Mouse (Mus musculus) embryonic facial prominence, embryonic 10.5 days (tissue): ENCODE results near the gene Numa1. TPM values are rescaled to one million over a fixed set of nuclear protein-coding genes. Genes with fewer than 3 reads are reported as not detected.
"Not testable (repeated sequence)": the region's sequence is repeated elsewhere in the genome, so short reads cannot be mapped to it uniquely, and the experiment has no call there.

ENCODE experiments used
- DNase-seq: peaks from one replicate; pipeline ENCODE4 v3.0.0-alpha.2; 2017; ENCODE audit warnings: low spot score
- H3K27ac ChIP-seq: fragments of 300-500 bp; sonication (generic); replicated peaks from 2 replicates; pipeline ENCODE4 v1.5.1; 2016; ENCODE audit warnings: mild to moderate bottlenecking
- H3K27me3 ChIP-seq: fragments of 300-500 bp; sonication (generic); replicated peaks from 2 replicates; pipeline ENCODE4 v1.6.1; 2016; ENCODE audit warnings: low read depth, mild to moderate bottlenecking; ENCODE audit not compliant: poor library complexity, severe bottlenecking
- H3K36me3 ChIP-seq: fragments of 300-500 bp; sonication (generic); replicated peaks from 2 replicates; pipeline ENCODE4 v1.6.1; 2016; ENCODE audit warnings: mild to moderate bottlenecking, moderate library complexity
- H3K4me1 ChIP-seq: fragments of 300-500 bp; sonication (generic); 2 replicates; pipeline ENCODE4 v1.6.1; 2016
- H3K4me3 ChIP-seq: fragments of 300-500 bp; sonication (generic); 2 replicates; pipeline ENCODE4 v1.5.1; 2016; ENCODE audit warnings: mild to moderate bottlenecking, moderate library complexity
- H3K9me3 ChIP-seq: fragments of 300-500 bp; sonication (generic); 2 replicates; pipeline ENCODE4 v1.6.1; 2016; ENCODE audit warnings: mild to moderate bottlenecking
- WGBS: fragments of 180-500 bp; shearing (Covaris S2); methylation state at CpG from one replicate; pipeline ENCODE4 v1.1.7; 2016; 5-methylcytosine and 5-hydroxymethylcytosine counted together
- polyA plus RNA-seq: library from polyadenylated mRNA; unstranded; fragments of >200 nt; fragmentation: Nextera tagmentation; extraction: Ambion mirVana; gene quantifications from 2 replicates; pipeline ENCODE4 v1.2.1, GENCODE M21; 2016

Gene Numa1
- polyA plus RNA-seq, 1 experiment from 2014 or later, result 113 TPM

- no peak for DNase-seq
- Histone ChIP-seq H3K36me3 (peaks cover 100% of the 10 kb centered on the region), H3K9me3 (no peaks in the 10 kb centered on the region), H3K4me3 (no peak overlapping the region), H3K4me1 (no peaks in the 10 kb centered on the region), H3K27me3 (no peaks in the 10 kb centered on the region), H3K27ac (no peak overlapping the region)
- 91% methylated on average over 26 of the region's 26 CpGs for WGBS
Measured at GRCm38 (mm10) chr7:102000921-102001630, 67.2 kb downstream of the Numa1 start.

DNA sequence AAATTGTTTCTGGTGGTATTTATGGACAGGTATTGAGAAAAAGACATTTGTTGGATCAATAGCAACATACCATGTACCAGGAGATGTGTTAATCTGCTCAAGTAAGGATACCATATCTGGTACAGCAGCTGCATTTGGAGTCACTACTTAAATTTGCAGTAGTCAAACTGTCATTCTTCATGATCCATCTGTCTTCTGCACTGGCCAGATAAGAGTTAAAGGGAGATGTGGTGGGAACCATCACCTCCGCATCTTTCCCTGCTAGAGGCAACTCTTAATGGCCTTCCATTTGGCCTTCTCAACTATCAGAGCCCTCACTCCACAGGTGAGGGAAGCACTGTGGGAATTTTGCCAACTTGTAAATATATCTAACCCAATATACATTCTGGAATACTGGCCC, 72.6 kb downstream of the Numa1 start:
- no peak overlapping the region for H3K4me3 ChIP-seq
- no peaks in the 10 kb centered on the region for H3K9me3 ChIP-seq
- H3K27ac ChIP-seq, result no peak overlapping the region
- H3K27me3 ChIP-seq, result no peaks in the 10 kb centered on the region
- H3K36me3 ChIP-seq, result peaks cover 100% of the 10 kb centered on the region
- H3K4me1 ChIP-seq, result no peaks in the 10 kb centered on the region
- DNase-seq, result no peak
- 90% methylated on average over 1 of the region's 1 CpGs for WGBS

GRCm38 (mm10) chr7:102011855-102012254, 77.9 kb downstream of the Numa1 start:
- no peak overlapping the region for H3K27ac ChIP-seq
- DNase-seq, result no peak
- no peaks in the 10 kb centered on the region for H3K4me1 ChIP-seq
- no peaks in the 10 kb centered on the region for H3K9me3 ChIP-seq
- no peaks in the 10 kb centered on the region for H3K27me3 ChIP-seq
- peaks cover 100% of the 10 kb centered on the region for H3K36me3 ChIP-seq
- WGBS, result 94% methylated on average over 9 of the region's 9 CpGs
- H3K4me3 ChIP-seq, result no peak overlapping the region

GRCm38 (mm10) chr7:102013416-102013815, 79.5 kb downstream of the Numa1 start:
- Histone ChIP-seq H3K4me3 (no peak overlapping the region), H3K27me3 (no peaks in the 10 kb centered on the region), H3K4me1 (no peaks in the 10 kb centered on the region), H3K9me3 (no peaks in the 10 kb centered on the region), H3K36me3 (peaks cover 100% of the 10 kb centered on the region), H3K27ac (no peak overlapping the region)
- WGBS, result 91% methylated on average over 8 of the region's 8 CpGs
- DNase-seq, result no peak

DNA sequence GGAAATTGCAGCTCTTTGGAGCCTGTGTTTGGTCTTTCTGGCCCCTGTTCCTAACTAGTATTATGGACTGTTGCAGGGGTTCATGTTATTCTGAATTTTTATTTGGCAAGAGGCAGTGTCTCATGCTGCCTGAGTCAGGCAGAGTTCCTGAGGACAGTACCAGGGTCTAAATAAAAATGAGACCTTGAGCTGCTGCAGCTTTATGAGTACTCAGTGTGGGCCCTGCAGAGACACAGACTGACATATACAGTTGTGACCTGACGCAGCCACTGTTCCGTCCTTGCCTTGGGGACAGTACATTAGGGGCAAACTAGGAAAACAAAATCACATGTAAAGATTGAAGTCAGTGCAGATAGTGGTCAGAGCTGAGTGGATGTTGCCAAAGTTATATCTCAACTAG, 81.1 kb downstream of the Numa1 start:
- WGBS, result 90% methylated on average over 2 of the region's 2 CpGs
- H3K27ac ChIP-seq, result no peak overlapping the region
- H3K36me3 ChIP-seq, result peaks cover 100% of the 10 kb centered on the region
- H3K4me1 ChIP-seq, result no peaks in the 10 kb centered on the region
- no peak for DNase-seq
- no peaks in the 10 kb centered on the region for H3K9me3 ChIP-seq
- H3K4me3 ChIP-seq, result no peak overlapping the region
- no peaks in the 10 kb centered on the region for H3K27me3 ChIP-seq

- 84% methylated on average over 4 of the region's 4 CpGs for WGBS
- H3K36me3 ChIP-seq, result peaks cover 100% of the 10 kb centered on the region
Measured at GRCm38 (mm10) chr7:102016936-102017335, 83.0 kb downstream of the Numa1 start.

DNA sequence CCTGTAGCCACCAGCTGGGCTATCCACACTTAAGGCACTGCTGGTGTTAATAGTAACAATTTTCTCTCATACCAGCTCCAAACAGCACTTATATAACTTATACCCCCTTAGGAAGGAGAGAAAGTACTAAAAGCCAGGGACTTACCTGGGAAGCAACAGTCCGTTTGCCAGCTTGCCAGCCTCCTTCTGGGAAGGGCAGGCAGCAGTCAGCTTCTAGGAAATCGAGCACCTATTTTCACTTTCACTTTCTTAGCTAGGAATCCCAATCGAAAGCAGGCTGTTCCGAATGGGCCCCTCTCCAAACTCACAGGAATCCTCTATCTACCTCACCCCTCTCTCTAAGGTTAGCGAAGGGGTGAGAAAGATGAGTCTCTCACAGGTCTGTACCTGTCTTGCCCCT, 83.5 kb downstream of the Numa1 start:
- Histone ChIP-seq H3K36me3 (peaks cover 100% of the 10 kb centered on the region), H3K4me3 (no peak overlapping the region), H3K27me3 (no peaks in the 10 kb centered on the region), H3K27ac (no peak overlapping the region), H3K4me1 (no peaks in the 10 kb centered on the region), H3K9me3 (no peaks in the 10 kb centered on the region)
- no peak for DNase-seq
- WGBS, result 87% methylated on average over 5 of the region's 5 CpGs

More at GRCm38 (mm10) chr7:102016936-102017335, 83.0 kb downstream of the Numa1 start:
- no peaks in the 10 kb centered on the region for H3K27me3 ChIP-seq
- no peaks in the 10 kb centered on the region for H3K4me1 ChIP-seq
- H3K9me3 ChIP-seq, result no peaks in the 10 kb centered on the region
- DNase-seq, result no peak
- no peak overlapping the region for H3K27ac ChIP-seq
- no peak overlapping the region for H3K4me3 ChIP-seq

GRCm38 (mm10) chr7:102018034-102018433, 84.1 kb downstream of the Numa1 start:
- Histone ChIP-seq H3K9me3 (no peaks in the 10 kb centered on the region), H3K36me3 (peaks cover 100% of the 10 kb centered on the region), H3K4me3 (no peak overlapping the region), H3K27ac (no peak overlapping the region), H3K4me1 (no peaks in the 10 kb centered on the region), H3K27me3 (no peaks in the 10 kb centered on the region)
- 86% methylated on average over 7 of the region's 7 CpGs for WGBS
- no peak for DNase-seq

DNA sequence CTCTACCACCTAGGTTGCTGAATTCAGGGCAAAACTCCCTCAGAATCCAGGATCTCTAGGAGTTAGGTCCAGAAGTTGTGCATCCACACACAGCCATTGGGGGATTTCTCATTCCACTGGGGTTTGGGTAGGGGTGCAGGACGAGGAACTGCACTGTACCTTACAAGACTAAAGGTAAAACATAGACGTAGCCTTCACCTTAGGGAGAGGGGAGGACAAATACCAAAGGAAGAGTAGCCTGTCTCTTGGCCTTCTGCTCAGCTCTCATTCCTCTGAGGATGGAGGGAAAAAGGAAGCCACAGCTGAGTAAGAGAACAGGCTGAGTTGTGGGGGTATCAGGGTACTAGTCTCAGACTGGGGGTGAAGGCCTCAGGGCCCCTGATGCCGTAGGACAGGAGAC, 84.7 kb downstream of the Numa1 start, which contains the start of gene Il18bp:
TSS of gene Il18bp (minus strand) at position 101 of the 400 bp plus-strand sequence.
- no peak within 1 kb of the TSS for H3K27ac ChIP-seq
- peaks cover 100% of the 10 kb centered on the region for H3K36me3 ChIP-seq
- H3K4me1 ChIP-seq, result no peaks in the 10 kb centered on the region
- WGBS, result 89% methylated on average over 3 of the region's 3 CpGs
- no peaks in the 10 kb centered on the region for H3K27me3 ChIP-seq
- DNase-seq, result no peak
- no peaks in the 10 kb centered on the region for H3K9me3 ChIP-seq
- H3K4me3 ChIP-seq, result no peak within 1 kb of the TSS

DNA sequence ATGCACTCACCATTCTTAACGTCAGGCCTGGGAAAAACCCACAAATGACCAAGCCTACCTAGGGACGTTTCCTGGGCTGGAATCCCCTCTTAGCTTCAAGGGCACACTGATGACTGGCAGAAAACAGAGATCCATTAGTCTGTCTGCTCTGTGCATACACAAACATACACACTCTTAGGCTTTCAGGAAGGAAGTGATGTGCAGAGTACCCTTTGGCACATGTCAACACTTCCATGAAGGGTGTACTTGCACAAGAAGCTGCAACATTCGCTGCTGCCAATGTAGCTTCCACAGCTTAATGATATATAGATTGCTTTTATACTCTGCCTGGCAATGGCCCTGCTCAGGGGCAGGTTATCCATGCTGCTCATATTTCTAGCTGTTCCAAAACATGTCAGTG, 85.5 kb downstream of the Numa1 start:
- no peak for DNase-seq
- Histone ChIP-seq H3K9me3 (no peaks in the 10 kb centered on the region), H3K27ac (no peak overlapping the region), H3K4me1 (no peaks in the 10 kb centered on the region), H3K27me3 (no peaks in the 10 kb centered on the region), H3K4me3 (no peak overlapping the region), H3K36me3 (peaks cover 100% of the 10 kb centered on the region)
- WGBS, result 81% methylated on average over 3 of the region's 3 CpGs

- H3K36me3 ChIP-seq, result peaks cover 99% of the 10 kb centered on the region
Measured at GRCm38 (mm10) chr7:102020934-102021333, 87.0 kb downstream of the Numa1 start.

DNA sequence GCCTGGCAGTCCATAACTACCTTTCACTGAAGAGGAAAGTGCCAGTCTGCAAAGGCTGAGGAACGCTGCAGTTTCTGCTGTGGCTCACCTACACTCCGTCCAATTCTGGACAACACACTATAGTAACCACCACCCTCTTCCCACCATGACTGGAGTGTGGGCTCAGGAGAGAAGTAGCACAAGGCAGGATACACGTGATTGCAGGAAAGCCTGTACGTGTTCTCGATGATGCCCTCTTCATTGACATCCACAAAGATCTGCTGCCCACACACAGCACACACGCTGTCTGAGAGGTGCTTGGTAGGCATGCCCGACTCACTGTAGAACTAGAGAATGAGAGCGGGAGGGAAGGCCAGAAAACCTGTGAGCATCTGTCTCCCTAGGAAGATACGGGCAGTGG, 89.9 kb downstream of the Numa1 start:
- Histone ChIP-seq H3K27ac (no peak overlapping the region), H3K4me1 (no peaks in the 10 kb centered on the region), H3K9me3 (no peaks in the 10 kb centered on the region), H3K4me3 (no peak overlapping the region), H3K36me3 (peaks cover 97% of the 10 kb centered on the region), H3K27me3 (no peaks in the 10 kb centered on the region)
- WGBS, result 93% methylated on average over 9 of the region's 9 CpGs
- no peak for DNase-seq

More at GRCm38 (mm10) chr7:102020934-102021333, 87.0 kb downstream of the Numa1 start:
- not testable (repeated sequence) for DNase-seq, H3K27me3 ChIP-seq, H3K4me3 ChIP-seq, H3K4me1 ChIP-seq, H3K27ac ChIP-seq, H3K9me3 ChIP-seq
- 95% methylated on average over 2 of the region's 2 CpGs for WGBS
